Mouse (Mus musculus) heart, postnatal 0 days (tissue): ENCODE data around the gene Sp6.

ENCODE experiments used
- CTCF ChIP-seq: IDR thresholded peaks from 2 replicates; pipeline ENCODE4 v1.5.1; 2016; ENCODE audit warnings: antibody characterized with exemption, control low read depth, low read depth
- EP300 ChIP-seq: IDR thresholded peaks from 2 replicates; pipeline ENCODE4 v1.6.1; 2016; ENCODE audit warnings: antibody characterized with exemption, low read depth

DNA sequence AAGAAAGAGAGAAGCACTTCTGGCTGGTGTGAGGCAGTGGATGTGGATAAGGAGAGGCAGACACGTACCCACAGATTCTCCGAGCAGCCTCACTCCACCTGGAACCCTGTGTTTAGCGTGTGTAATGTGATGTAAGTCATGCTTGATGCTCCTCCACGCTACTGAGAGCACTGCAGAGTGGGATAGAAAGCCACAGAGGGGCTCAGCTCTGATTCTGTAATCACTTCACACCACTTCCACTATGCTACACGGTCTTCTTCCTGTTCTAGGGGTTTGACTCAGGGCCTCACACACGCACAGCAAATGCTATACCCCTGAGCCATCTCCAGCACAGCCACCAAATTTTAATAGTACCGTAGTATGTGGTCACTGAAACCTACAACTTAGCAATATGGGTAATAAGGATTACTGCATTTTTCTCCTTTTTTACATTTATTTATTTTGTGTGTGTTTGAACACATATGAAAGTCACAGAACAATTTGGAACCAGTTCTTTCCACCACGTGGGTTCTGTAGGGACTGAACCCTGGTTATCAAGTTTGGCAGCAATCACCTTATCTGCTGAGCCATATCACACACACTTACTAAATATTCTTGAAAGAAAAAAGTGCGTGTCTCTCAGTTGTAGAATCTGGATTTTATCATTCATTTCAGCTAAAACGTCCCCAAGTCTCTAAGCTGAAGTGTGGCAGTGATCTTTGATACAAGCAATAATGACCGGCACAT lies 45.5 kb upstream of the Sp6 start:
- no peak for TF ChIP-seq CTCF
- no peak for TF ChIP-seq EP300
